Mouse (Mus musculus) lung, postnatal 36 days (tissue): ENCODE measurements around the gene Zfp512b.

Source experiments
- DNase-seq: peaks from one replicate; pipeline ENCODE4 v3.0.0; 2022; ENCODE audit warnings: mixed read lengths

Zfp512b gene

DNA sequence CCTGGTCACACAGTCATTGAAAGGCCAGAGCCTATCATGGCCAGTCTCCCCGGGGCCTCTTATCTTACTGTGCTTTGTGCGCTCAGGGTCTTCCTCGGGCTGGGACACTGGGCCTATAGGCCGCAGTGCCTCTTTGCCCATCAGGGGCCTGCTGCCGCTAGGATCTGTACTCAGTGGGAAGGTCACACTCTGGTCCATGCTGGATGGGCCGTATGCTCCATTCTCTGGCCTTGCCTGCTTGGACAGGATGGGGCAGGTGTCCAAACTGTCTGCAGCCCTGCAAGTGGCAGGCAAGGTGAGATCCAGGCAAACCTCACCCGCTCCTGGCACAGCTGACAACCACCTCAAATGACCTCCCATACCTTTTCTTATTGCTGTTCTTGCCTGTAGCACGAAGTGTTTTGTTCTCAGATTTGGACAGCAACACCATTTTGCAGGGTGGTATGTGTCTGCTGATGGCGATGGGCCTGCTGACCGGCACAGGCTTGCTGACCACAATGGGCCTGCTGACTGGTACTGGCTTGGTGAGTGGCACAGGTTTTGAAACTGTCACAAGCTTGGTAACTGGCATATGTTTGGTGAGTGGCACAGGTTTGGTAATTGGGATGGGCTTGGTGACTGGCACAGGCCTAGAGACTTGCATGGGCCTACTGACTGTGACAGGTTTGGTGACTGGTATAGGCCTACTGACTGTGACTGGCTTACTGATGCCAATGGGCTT is 3.4 kb downstream of the Zfp512b start:
- DNase-seq, result no peak

DNA sequence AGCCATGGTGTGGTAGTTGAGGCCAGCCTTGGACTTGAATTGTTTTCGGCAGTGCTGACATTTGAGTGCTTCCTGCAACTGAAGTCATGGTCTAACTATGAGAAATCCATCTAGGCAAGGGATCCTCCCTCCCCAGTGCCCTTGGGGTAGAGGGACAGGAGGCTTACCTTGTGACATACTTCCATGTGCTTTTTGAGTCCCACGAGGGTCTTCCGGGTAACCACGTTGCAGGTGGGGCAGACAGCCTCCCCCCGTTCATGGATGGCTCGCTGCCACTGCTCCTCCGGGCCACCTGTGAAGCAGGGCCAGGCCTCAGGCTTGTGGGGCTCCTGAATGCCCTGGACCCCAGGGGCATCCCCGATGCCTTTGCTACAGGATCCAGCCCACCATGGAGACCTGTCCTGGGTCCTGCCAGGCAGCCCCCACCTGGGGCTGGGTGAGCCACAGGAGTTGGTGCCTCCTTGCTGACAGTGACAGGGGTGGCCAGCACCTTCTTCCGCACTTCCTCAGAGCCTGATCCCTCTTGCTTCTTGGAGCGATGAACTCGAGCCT is 4.3 kb downstream of the Zfp512b start:
- DNase-seq, result no peak

- no peak for DNase-seq
Measured at GRCm38 (mm10) chr2:181587796-181588195, 4.8 kb downstream of the Zfp512b start.

DNA sequence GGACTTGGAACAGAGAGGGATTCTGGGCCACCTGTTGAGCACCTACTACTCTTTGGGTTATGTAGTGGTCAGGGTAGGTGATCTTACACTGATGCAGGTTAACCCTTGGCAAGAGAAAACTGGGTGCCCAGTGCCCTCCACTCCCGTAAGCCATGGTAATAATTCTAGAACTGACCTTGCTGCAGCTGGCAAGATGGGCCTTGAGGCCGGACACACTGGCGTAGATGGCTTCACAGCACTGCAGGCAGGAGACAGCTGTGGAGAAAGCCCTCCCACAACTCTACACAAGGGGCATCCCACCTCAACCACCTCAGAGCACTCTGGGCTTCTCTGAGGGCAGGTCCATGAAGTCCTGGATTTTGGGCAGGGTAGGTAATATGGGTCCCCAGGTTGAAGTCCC is 6.5 kb downstream of the Zfp512b start:
- no peak for DNase-seq

DNA sequence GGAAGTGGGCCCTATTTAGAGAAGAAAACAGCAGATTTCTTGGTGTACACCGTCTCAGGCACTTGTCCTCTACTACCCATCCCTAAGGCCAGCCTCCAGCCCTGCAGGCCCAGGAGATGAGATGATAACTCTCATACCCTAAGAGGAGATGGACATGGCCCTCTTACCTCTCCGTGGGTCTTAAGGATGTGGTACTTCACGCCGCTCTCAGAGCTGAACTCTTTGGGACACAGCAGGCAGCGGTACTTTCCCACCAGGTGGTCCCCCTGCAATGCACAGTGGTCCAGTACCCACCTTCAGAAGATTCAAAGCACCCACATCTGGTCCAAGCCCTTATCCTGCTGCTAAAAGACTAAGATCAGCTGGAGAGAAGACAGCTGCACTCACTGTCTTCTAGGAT is 7.1 kb downstream of the Zfp512b start:
- DNase-seq, result no peak

- no peak for DNase-seq
Measured at GRCm38 (mm10) chr2:181584411-181584942, 8.1 kb downstream of the Zfp512b start, which contains the start of gene Uckl1. Gene Uckl1, minus strand, starts transcription at chr2:181584892.

GRCm38 (mm10) chr2:181583460-181584257 is 8.9 kb downstream of the Zfp512b start:
- DNase-seq, result no peak

- no peak for DNase-seq
Measured at GRCm38 (mm10) chr2:181582939-181583338, 9.7 kb downstream of the Zfp512b start.

GRCm38 (mm10) chr2:181582358-181582757 is 10.2 kb downstream of the Zfp512b start:
- no peak for DNase-seq

DNA sequence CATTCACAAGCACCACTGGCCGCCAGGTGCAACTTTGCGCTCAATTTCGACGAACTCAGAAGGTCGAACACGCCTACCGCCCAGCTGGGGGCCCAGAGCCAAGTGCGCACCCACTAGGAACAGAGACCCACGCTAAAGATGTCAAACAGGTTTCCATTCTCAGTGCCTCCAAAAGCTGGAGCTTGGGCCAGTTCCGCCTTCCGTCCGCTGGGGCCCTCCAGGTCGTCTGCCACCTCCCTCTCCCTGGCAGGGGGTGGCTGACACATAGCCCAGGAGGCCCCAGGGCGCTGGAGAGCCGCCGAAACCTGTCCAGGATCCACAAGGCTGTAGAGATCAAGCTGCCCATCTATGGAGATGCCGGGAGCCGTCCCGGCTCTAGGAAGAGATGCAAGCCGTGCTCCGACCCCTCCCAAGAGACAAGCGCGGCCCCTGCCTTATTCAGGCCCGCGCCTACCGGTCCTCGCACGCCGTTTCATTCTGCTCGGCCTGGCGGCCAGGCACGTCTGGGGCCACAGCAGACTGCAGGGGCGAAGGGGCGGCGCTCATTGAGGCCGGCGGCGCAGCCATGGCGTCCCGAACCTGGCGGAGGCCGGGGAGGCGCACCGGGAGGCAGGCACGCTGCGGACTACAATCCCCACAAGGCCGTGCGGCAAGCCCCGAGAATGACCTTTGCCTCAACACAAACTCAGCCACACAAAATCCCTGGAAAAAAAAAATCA is 11.0 kb downstream of the Zfp512b start:
- peak; percentile 92 for DNase-seq

GRCm38 (mm10) chr2:181581016-181581401 is 11.6 kb downstream of the Zfp512b start:
- peak; percentile 92 for DNase-seq

- no peak for DNase-seq
Measured at GRCm38 (mm10) chr2:181580131-181580772, 12.4 kb downstream of the Zfp512b start.

GRCm38 (mm10) chr2:181579681-181580080 is 12.9 kb downstream of the Zfp512b start:
- DNase-seq, result no peak

DNA sequence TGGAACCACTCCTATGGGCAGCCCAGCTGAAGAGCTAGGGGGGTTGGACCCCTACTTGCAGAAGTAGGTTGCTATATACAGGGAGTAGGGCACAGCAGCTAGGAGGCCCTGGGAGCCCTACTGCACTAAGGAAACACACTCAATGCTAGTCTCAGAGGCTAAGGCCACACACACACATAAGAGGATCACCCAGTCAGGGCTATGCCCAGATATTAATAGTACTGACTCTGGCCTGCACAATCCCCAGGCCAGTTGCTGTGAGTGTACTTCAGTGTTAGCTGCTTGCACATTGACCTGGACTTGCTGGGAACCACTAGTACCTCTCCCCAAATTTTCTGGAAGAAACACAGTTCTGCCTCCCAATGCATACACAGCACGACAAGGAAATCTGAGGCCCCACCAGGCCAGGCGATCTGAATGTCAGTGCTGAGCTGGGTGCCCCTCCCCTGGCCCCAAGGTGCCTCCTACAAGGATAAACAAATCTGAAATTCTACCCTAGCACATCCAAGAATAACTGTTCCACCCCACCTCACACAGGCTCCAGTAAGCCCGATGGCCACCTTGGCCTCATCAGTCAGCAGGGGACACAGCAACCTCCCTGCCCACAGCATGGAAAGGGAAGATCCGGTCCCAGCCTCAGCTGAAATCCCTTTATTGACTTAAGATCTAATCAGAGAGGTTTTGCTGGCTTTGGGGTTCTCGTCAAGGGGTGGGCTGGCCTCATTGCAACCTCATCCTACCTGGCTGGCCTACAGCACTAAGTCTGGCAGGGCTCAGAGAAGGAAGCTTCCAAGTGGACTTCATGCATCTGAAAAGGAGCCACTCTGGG is 13.6 kb downstream of the Zfp512b start:
- no peak for DNase-seq

DNA sequence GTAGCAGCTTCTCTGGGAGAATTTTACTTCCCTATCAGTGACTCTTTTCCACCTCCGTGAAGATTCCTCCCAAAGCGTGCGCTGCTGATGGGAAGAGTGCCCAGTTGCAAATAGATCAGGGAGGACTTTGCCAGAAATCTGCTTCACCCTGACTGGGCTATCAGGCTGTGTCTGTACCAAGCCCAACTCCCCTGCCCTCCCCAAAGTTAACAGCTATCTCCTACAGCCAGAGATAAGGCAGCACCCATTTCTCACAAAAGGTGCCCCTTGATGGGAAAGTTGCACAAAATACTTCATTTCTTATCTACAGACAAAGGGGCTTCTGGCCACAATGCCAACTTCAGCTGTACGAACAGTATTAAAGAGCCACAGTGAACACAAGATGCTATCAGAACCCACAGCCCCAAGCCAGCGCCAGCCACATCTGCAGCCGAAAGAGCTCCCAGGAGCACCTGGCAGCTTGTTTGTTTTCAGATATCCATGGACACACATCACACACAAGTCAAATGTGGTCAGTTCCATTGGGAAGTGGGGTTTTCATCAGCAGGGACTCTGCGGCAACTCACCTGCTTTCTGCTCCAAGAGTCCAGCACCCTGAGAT is 14.5 kb downstream of the Zfp512b start:
- DNase-seq, result no peak

GRCm38 (mm10) chr2:181577126-181577525 is 15.5 kb downstream of the Zfp512b start:
- no peak for DNase-seq

GRCm38 (mm10) chr2:181576613-181577012 is 16.0 kb downstream of the Zfp512b start:
- DNase-seq, result no peak

GRCm38 (mm10) chr2:181574921-181575545 is 17.6 kb downstream of the Zfp512b start:
- DNase-seq, result no peak

DNA sequence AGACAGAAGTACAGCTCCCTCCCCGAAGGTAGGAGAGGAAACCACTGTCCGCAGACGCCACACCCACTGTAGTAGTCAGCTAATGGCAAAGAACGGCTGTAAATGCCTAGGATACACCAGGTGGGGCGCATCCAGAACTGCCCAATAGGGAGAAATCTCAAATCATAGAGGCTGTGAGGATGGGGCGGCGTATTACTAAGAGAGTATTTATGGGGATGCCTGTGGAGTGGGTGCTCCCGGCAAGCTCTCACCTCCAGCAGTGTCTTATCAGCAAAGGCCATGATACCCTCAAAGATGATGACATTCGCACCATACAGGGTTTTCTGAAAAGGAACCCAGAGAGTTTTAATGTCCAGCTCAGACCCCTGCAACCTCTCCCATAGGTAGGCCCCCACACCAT is 18.6 kb downstream of the Zfp512b start:
- no peak for DNase-seq
